Mouse (Mus musculus) retina, adult 2 months (tissue): ENCODE measurements around the gene Lrpap1.

Experiments used
- DNase-seq: peaks from one replicate; pipeline ENCODE4 v3.0.0-alpha.2; 2012; ENCODE audit warnings: low read depth, low spot score

The Lrpap1 gene

GRCm38 (mm10) chr5:35058216-35058615, 47.4 kb downstream of the Lrpap1 start:
- DNase-seq: no peak

DNA sequence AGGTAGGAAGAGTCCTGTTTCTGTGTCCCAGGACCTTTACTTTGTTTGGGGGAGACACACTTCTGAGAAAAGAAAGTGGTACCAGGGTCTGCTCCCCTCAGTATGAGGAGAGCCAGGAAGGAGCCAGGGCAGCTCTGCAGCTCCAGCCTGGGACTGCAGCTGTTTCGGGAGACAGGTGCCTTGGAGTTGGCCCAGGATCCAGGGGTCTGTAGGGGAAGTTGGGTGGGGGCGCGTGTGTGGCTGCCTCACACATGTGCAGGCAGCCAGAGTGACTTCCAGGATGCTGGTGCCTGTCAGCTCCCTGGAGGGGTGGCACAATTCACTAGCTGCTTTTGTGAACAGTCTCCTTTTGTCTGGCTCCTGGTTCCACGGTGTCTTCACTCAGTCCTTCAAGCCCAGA, 48.0 kb downstream of the Lrpap1 start:
- DNase-seq: no peak

DNA sequence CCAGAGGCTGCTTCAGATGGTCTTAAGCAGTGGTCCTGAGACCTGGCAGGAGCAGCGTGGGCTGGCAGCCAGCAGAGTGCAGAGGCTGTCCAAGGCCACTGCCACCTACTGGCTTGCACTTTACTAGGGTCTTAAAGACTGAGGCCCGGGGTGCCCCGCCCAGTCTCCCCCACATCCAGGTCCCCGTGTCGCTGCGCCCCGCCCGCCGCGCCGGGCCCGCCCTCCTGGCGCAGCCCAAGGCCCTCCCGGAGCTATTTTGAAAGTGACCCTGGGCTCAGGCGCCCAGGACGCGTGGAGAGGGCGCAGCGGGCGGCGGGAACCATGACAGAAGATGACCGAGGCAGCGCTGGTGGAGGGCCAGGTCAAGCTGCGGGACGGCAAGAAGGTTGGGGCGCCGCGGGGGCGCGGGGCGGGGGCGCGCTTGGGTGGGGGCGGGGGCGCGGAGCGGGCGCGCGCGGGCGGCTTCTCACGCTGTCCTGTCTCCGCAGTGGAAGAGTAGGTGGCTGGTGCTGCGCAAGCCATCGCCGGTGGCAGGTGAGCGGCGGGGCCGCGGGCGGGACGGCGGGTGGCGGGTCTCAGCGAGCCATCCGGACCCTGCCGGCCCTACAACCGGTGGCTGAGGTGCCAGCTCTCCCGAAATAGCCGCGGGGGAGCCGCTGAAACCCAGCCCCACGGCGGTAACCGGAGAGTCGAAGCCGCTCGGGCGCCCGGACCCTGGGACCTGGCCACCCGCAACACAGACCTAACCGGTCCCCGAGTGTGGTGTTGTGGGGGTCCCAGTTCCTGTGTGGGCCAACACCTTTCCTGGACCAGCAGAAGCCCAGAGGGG, 48.7 kb downstream of the Lrpap1 start, which contains the start of gene Dok7:
Gene Dok7, plus strand, starts transcription at position 163 of the 829 bp plus-strand sequence.
- DNase-seq: no peak

DNA sequence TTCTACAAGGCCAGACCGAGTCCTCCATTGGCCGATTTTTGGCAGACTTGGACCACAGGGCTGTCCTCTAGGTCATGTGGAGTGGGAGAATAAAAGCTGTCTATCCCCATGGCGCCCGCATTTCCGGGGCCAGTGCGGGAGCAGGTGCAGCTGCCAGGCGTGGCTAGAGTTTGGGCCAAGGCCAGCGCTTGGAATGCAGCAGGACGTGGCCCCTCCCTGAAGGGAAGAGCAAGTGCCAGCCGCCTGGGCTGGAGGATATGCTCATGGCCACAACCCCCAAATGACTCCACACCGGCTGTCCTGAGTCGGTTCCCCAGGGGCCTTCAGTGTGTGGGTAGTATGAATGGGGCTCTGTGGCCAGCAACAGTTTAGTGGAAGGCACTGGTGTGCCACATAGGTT, 50.5 kb downstream of the Lrpap1 start:
- DNase-seq: no peak

- DNase-seq: no peak
These were observed 50.9 kb downstream of the Lrpap1 start for GRCm38 (mm10) chr5:35054628-35055027.

DNA sequence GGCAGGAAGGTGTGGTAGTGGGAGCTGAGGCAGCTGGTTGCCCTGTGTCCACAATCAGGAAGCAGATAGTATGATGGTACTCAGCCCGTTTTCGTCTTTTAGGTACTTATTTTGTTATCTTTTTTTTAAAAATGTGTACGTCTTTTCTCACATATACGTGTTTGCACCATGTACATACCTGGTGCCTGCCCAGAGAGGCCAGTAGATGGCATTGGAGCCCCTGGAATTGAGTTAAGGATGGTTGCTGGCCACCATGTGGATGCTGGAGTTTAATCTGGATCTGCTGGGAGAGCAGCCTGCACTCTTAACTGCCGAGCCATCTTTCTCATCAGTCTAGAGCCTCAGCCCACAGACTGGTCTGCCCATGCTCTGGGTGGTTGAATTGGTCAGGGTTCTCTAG, 55.0 kb downstream of the Lrpap1 start:
- DNase-seq: no peak

GRCm38 (mm10) chr5:35043110-35043451, 62.5 kb downstream of the Lrpap1 start:
- DNase-seq: peak; percentile 55

- no peak for DNase-seq
These were observed 63.0 kb downstream of the Lrpap1 start for GRCm38 (mm10) chr5:35042431-35043109.
